Mouse (Mus musculus) heart, embryonic 10.5 days (tissue): Measurements from ENCODE around the gene Gm5580. TPM values are rescaled to one million over a fixed set of nuclear protein-coding genes. Genes with fewer than 3 reads are reported as not detected.
"Not testable (repeated sequence)": the region's sequence is repeated elsewhere in the genome, so short reads cannot be mapped to it uniquely, and the experiment has no call there.

Experiments used
- DNase-seq: peaks from one replicate; pipeline ENCODE4 v3.0.0-alpha.2; 2017; ENCODE audit warnings: low spot score
- H3K27ac ChIP-seq: fragments of 300-500 bp; sonication (generic); 2 replicates; pipeline ENCODE4 v1.5.1; 2016; ENCODE audit warnings: mild to moderate bottlenecking
- H3K27me3 ChIP-seq: fragments of 300-500 bp; sonication (generic); 2 replicates; pipeline ENCODE4 v1.6.1; 2016; ENCODE audit warnings: mild to moderate bottlenecking; ENCODE audit not compliant: poor library complexity, insufficient read depth, severe bottlenecking
- H3K36me3 ChIP-seq: fragments of 300-500 bp; sonication (generic); 2 replicates; pipeline ENCODE4 v1.6.1; 2016; ENCODE audit warnings: mild to moderate bottlenecking, moderate library complexity
- H3K4me1 ChIP-seq: fragments of 300-500 bp; sonication (generic); 2 replicates; pipeline ENCODE4 v1.6.1; 2016; ENCODE audit warnings: mild to moderate bottlenecking
- H3K4me3 ChIP-seq: fragments of 300-500 bp; sonication (generic); 2 replicates; pipeline ENCODE4 v1.5.1; 2016; ENCODE audit warnings: mild to moderate bottlenecking, moderate library complexity
- H3K9me3 ChIP-seq: fragments of 300-500 bp; sonication (generic); 2 replicates; pipeline ENCODE4 v1.6.1; 2016; ENCODE audit warnings: mild to moderate bottlenecking, moderate library complexity
- WGBS: fragments of 180-500 bp; shearing (Covaris S2); methylation state at CpG from one replicate; pipeline ENCODE4 v1.1.7; 2016; 5-methylcytosine and 5-hydroxymethylcytosine counted together
- polyA plus RNA-seq: library from polyadenylated mRNA; unstranded; fragments of >200 nt; fragmentation: Nextera tagmentation; extraction: Ambion mirVana; gene quantifications from 2 replicates; pipeline ENCODE4 v1.2.1, GENCODE M21; 2016

Gene Gm5580
- 0.53 and 0.67 TPM in 2 replicates for polyA plus RNA-seq

- not testable (repeated sequence) for DNase-seq, H3K27me3 ChIP-seq, H3K4me1 ChIP-seq, H3K36me3 ChIP-seq, H3K27ac ChIP-seq, H3K9me3 ChIP-seq, H3K4me3 ChIP-seq
- WGBS = 93% methylated on average over 11 of the region's 11 CpGs
Measured at GRCm38 (mm10) chr6:116550841-116551240, at the start of gene Gm5580. Gene Gm5580 (plus strand): TSS chr6:116551141.

DNA sequence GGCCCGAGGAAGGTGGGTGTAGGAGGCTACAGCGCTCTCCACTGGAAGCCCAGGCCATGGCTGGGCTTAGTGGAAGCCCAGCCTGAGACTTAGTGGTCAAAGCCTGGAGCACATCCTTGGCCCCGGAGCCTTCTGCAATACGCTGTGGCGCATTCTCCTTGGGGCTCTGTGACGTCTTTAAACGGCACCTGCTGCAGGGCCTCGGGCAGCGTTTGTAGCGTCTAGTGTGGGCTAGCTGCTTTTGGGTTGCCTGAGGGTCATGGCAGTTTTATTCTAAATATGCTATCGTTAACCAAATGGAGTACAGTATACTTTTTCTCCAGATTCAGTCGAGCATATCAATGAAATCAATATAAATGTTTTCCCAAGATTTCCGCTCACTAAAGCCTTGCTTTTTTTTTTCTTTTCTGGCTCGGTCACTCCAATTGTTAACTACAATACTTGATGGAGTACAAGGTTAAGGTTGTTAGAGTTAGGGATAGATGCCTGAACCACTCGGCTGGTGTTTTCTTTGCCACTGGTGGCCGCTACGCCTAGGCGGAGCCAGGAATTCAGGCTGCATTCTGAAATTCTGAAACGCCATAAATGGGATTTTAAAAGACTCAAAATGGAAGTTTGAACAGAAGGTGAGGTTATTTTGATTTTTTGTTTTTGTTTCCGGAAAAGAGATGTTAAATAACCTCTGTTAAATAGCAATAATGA, 44.5 kb upstream of the Gm5580 start, which contains the start of gene Olfr212:
Gene Olfr212 (plus strand): TSS at position 215 of the 702 bp plus-strand sequence.
- H3K4me3 ChIP-seq = not testable (repeated sequence)

DNA sequence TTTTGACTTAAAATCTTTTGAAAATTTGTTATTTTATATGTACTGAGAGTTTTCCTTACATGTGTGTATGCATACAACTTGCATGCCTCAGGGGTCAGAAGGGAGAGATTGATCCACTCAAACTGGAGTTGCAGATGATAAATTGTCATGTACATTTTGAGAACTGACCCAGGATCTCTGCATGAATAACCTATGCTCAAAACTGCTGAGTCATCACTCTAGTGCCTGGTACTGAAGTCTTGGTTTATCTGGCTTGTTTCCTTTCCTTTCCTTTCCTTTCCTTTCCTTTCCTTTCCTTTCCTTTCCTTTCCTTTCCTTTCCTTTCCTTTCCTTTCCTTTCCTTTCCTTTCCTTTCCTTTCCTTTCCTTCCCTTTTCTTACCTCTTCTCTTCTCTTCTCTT, 36.1 kb upstream of the Gm5580 start:
- Histone ChIP-seq H3K36me3 (no peaks in the 10 kb centered on the region), H3K27me3 (no peaks in the 10 kb centered on the region), H3K4me3 (no peak overlapping the region), H3K4me1 (no peaks in the 10 kb centered on the region), H3K9me3 (no peaks in the 10 kb centered on the region), H3K27ac (no peak overlapping the region)
- no peak for DNase-seq

More for the DNA sequence above, 44.5 kb upstream of the Gm5580 start, which contains the start of gene Olfr212:
- not testable (repeated sequence) for H3K36me3 ChIP-seq, H3K27ac ChIP-seq, DNase-seq, H3K27me3 ChIP-seq, H3K4me1 ChIP-seq
- peaks cover 15% of the 10 kb centered on the region; the same call in 1 of the 2 replicates for H3K9me3 ChIP-seq
- 88% methylated on average over 20 of the region's 20 CpGs for WGBS

DNA sequence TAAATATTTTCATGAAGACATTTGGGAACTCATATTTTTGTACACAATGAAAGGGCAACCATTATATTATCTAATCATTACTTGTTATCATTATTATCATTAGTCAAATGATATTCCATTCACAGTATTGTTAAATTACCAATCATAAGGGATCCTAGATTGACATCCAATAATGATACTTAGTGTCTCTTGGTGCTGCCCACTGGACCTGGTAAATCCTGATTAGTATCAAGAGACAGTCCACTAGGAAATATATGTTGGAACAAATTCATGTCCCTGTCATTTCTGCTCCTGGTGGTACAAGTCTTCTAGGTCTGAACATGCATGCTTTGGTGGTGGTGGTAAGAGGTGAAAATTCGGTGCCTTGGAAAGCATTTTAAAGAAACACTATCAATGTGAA, 12.8 kb upstream of the Gm5580 start, which contains the start of gene Olfr213:
Gene Olfr213 (plus strand): TSS at position 301 of the 400 bp plus-strand sequence.
- H3K4me1 ChIP-seq = no peaks in the 10 kb centered on the region
- H3K9me3 ChIP-seq = no peaks in the 10 kb centered on the region
- H3K27ac ChIP-seq = no peak within 1 kb of the TSS
- 83% methylated on average over 1 of the region's 1 CpGs for WGBS
- no peak for DNase-seq
- H3K36me3 ChIP-seq = no peaks in the 10 kb centered on the region
- H3K4me3 ChIP-seq = no peak within 1 kb of the TSS
- H3K27me3 ChIP-seq = no peaks in the 10 kb centered on the region; the same call in 1 of the 2 replicates

DNA sequence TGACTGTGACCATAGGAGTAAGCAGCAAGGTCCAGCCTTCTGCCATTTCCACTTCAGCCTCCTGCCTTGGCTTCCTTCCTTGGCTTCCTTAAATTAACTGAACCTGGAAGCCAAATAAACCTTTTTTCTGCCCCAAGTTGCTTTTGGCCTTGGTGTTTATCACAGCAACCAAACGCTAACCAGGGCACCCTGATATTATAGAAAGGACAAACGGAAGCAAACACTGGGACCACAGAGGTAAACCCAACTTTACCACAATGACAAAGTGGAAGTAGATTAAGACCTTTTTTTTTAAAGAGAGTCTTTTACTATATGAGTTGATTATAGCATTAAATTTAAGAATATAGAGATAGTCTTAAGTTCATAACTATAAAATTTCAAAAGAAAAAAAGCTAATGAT, 8.4 kb upstream of the Gm5580 start:
- WGBS = 72% methylated on average over 2 of the region's 2 CpGs
- Histone ChIP-seq H3K36me3 (no peaks in the 10 kb centered on the region), H3K9me3 (no peaks in the 10 kb centered on the region), H3K4me3 (no peak overlapping the region), H3K4me1 (no peaks in the 10 kb centered on the region), H3K27ac (no peak overlapping the region), H3K27me3 (no peaks in the 10 kb centered on the region)
- DNase-seq = no peak

- Histone ChIP-seq H3K27ac (no peak within 1 kb of the TSS), H3K36me3 (no peaks in the 10 kb centered on the region), H3K4me3 (no peak within 1 kb of the TSS), H3K9me3 (no peaks in the 10 kb centered on the region), H3K27me3 (no peaks in the 10 kb centered on the region), H3K4me1 (no peaks in the 10 kb centered on the region)
- DNase-seq = no peak
- WGBS = 67% methylated on average over 1 of the region's 1 CpGs
Measured at GRCm38 (mm10) chr6:116553935-116554334, 3.0 kb downstream of the Gm5580 start, which contains the start of gene Olfr214. Gene Olfr214 (plus strand): TSS chr6:116554235.

DNA sequence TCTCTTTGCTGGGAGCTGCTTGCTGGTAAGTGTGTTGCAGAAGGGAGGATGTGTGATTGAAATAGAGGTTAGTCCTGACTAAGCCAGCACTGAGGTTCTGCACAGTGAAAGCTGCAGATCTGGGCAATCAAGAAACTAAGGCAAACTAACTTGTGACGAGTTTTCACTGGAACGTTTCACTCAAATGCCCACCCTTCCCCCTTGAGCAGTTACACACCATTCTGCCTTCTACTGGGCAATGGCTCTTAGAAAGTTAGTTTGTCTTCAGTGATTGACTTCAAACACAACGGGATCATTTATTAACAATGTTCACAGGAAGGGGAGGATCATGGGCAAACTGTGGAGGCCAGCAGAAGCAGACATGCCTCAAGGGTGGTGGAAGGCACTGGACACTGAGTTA, 4.0 kb downstream of the Gm5580 start:
- Histone ChIP-seq H3K27ac (no peak overlapping the region), H3K4me1 (no peaks in the 10 kb centered on the region), H3K36me3 (no peaks in the 10 kb centered on the region), H3K9me3 (no peaks in the 10 kb centered on the region), H3K4me3 (no peak overlapping the region), H3K27me3 (no peaks in the 10 kb centered on the region)
- 66% methylated on average over 3 of the region's 3 CpGs for WGBS
- DNase-seq = no peak

- Histone ChIP-seq H3K4me3 (no peak overlapping the region), H3K4me1 (no peaks in the 10 kb centered on the region), H3K9me3 (no peaks in the 10 kb centered on the region), H3K27ac (no peak overlapping the region), H3K27me3 (no peaks in the 10 kb centered on the region), H3K36me3 (no peaks in the 10 kb centered on the region)
- 27% methylated on average over 3 of the region's 3 CpGs for WGBS
- no peak for DNase-seq
Measured at GRCm38 (mm10) chr6:116569834-116570233, 18.9 kb downstream of the Gm5580 start.

DNA sequence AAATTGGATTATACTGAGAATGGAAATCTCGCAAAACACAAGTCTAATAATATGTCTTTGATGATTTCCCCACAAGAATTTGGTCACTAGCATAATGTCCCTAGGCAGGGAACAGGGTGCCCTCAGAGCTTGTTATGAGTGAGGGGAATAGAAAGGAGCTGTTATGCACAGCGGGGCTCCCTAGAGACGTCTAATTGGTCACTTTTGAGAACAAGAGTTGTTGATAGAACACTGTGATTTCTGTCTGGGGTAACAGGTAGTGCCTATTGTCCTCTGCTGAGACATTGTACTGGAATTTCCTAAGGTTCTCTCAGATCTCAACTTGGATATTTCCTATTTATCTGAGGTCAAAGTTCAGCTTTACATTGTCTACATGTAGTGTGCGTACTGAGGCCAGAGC, 33.2 kb downstream of the Gm5580 start, which contains the start of gene Olfr215:
Gene Olfr215 (minus strand): TSS at position 101 of the 400 bp plus-strand sequence.
- Histone ChIP-seq H3K4me1 (no peaks in the 10 kb centered on the region), H3K27me3 (no peaks in the 10 kb centered on the region), H3K9me3 (no peaks in the 10 kb centered on the region), H3K27ac (no peak within 1 kb of the TSS), H3K4me3 (no peak within 1 kb of the TSS), H3K36me3 (no peaks in the 10 kb centered on the region)
- DNase-seq = no peak
- 75% methylated on average over 4 of the region's 4 CpGs for WGBS

GRCm38 (mm10) chr6:116600969-116601368, 50.0 kb downstream of the Gm5580 start:
- H3K4me3 ChIP-seq, H3K9me3 ChIP-seq, H3K4me1 ChIP-seq, H3K36me3 ChIP-seq, H3K27me3 ChIP-seq, DNase-seq, H3K27ac ChIP-seq: not testable (repeated sequence)

Other genes with a start within 250 kb of the Gm5580 start
- 25.8 and 29.6 TPM in 2 replicates for gene March8, start 213.1 kb upstream of the Gm5580 start, polyA plus RNA-seq
- 5.5 and 7.1 TPM in 2 replicates for gene Alox5, start 90.0 kb upstream of the Gm5580 start, polyA plus RNA-seq
- gene Olfr211, start 62.0 kb upstream of the Gm5580 start, polyA plus RNA-seq = not detected in 2 replicates
- gene Olfr212, start 44.6 kb upstream of the Gm5580 start, polyA plus RNA-seq = not detected in 2 replicates
- not detected in 2 replicates for gene Olfr213, start 12.7 kb upstream of the Gm5580 start, polyA plus RNA-seq
- not detected in 2 replicates for gene Olfr214, start 3.1 kb downstream of the Gm5580 start, polyA plus RNA-seq
- not detected in 2 replicates for gene Olfr215, start 33.1 kb downstream of the Gm5580 start, polyA plus RNA-seq
- gene Zfp422, start 77.9 kb downstream of the Gm5580 start, polyA plus RNA-seq = 96.7 and 139 TPM in 2 replicates
- gene Depp1, start 99.5 kb downstream of the Gm5580 start, polyA plus RNA-seq = 5.5 and 6.0 TPM in 2 replicates
- 5.5 and 7.2 TPM in 2 replicates for gene Rassf4, start 122.8 kb downstream of the Gm5580 start, polyA plus RNA-seq
- 0.04 and 0.14 TPM in 2 replicates for gene Tmem72, start 165.8 kb downstream of the Gm5580 start, polyA plus RNA-seq